Mouse (Mus musculus) neutrophil, adult 65 days (primary cell): Measurements from ENCODE around the gene Wt1. TPM values are rescaled to one million over a fixed set of nuclear protein-coding genes. Genes with fewer than 3 reads are reported as not detected.

Source experiments
- total RNA-seq: library from RNA; stranded (reverse); gene quantifications from 2 replicates; pipeline ENCODE4 v1.2.4, GENCODE M21; 2023

The Wt1 gene
- not detected in 2 replicates for total RNA-seq

GRCm38 (mm10) chr2:105126279-105126678, at the start of gene Wt1:
Gene Wt1, plus strand, starts transcription at chr2:105126529.

GRCm38 (mm10) chr2:105091718-105092117, 34.6 kb upstream of the Wt1 start, which contains the start of gene Gm11060:
Gene Gm11060, plus strand, starts transcription at chr2:105092018.

Other genes with a start within 250 kb of the Wt1 start
- 49.2 and 58.1 TPM in 2 replicates for gene Eif3m, start 109.4 kb upstream of the Wt1 start, total RNA-seq
- gene Gm11060, start 34.5 kb upstream of the Wt1 start, total RNA-seq, result not detected in 2 replicates
- gene Them7, start 97.8 kb downstream of the Wt1 start, total RNA-seq, result not detected in 2 replicates